Mouse (Mus musculus) frontal cortex, postnatal 36 days (tissue): ENCODE data around the gene Mycbpap.

Experiments
- DNase-seq, 2 experiments: peaks; one replicate each; pipeline ENCODE4 v3.0.0; 2022; ENCODE audit warnings: low spot score in 2 of 2

Gene Mycbpap

DNA sequence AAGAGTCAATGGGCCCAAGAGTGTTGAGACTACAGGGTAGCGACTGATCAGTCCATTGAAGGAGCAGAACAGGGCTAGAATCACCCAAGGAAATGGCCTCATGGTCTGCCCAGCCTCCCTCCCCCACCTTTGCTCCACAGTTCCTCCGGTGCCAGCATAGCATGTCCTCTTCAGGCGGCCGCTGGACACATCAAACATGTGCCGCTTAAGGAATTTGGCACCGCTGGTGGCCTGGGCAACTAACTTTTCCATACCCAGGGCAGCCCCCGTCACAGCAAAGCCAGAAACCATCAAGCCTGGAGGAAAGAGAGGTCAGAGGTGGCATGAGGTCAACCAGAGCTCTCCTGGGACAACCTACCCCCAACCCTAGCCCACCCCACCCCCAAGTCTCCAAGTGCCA is 39.6 kb downstream of the Mycbpap start:
- DNase-seq, result no peak

DNA sequence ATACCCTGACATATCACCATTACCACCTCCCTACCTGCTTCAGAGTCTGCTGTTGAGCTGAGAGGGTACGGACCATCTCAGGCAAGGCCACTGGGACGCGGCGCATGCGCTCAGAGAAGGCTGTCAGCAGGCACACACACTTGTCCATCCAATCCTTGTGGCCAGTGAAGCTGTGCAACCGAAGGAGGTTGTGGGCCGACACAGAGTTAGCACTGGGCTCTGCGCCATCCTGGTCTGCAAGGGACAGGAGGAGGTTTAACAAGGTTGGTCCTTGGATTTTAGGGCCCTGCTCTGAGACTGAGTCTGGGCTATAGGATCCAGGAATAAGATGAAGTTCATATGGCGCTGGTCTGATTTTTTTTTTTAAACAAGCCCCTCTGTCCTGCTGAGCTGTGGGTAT is 41.2 kb downstream of the Mycbpap start:
- no peak for DNase-seq

DNA sequence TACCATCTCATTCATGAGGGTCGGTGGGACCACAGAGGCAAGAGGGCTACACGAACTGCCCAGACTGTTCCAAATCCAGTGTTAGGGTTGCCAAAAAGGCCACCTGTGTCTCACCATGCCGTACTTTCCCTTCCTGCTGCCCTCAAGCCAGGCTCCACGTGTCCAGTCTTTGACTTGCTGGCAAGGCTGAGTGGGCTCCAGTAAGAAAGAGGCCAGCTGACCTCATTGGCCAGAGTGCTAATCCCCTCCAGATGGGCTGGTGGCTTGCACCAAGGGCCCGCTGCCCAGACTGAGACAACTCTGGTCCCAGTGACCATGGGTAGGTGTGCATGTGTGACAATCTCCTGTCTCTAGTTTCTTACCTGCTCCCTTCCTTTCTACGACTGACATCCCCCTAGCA is 43.9 kb downstream of the Mycbpap start:
- DNase-seq, result no peak

DNA sequence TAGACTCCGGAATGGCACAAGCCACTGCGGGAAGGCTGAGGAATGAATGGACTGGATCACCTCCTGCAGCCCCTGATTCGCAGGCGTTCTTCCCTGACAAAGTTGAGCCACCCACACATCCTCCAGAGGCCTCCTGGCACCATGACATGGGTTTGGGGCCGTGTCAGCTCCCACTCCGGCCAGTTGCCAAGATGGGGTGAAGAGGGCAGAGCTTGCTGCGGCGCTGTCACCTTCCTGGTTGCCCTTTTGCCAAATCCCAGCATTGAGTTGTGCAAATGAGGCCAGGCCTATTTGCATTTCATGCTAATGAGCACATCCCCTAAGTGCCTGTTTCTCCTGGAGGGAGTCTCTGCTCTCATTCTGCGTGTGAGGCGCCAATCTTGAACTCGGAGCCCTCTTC is 45.8 kb downstream of the Mycbpap start:
- no peak for DNase-seq

DNA sequence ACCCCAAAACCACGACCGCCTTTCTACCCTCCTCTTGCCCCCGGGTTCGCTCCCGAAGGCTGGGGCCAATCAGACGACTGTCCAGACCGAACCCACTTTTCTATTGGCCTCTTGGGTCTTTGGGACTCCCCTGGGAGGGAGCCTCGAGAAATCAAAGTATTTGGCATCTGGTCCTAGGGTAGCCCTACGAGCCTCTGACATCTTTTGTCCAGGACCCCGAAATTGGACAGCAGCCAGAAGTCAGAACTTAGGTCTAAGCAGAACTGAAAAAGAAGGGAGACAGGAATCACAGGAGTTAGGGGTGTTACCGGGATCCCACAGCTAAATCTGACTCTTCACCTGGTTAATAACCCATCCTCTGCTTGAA is 47.0 kb downstream of the Mycbpap start:
- DNase-seq, result no peak

DNA sequence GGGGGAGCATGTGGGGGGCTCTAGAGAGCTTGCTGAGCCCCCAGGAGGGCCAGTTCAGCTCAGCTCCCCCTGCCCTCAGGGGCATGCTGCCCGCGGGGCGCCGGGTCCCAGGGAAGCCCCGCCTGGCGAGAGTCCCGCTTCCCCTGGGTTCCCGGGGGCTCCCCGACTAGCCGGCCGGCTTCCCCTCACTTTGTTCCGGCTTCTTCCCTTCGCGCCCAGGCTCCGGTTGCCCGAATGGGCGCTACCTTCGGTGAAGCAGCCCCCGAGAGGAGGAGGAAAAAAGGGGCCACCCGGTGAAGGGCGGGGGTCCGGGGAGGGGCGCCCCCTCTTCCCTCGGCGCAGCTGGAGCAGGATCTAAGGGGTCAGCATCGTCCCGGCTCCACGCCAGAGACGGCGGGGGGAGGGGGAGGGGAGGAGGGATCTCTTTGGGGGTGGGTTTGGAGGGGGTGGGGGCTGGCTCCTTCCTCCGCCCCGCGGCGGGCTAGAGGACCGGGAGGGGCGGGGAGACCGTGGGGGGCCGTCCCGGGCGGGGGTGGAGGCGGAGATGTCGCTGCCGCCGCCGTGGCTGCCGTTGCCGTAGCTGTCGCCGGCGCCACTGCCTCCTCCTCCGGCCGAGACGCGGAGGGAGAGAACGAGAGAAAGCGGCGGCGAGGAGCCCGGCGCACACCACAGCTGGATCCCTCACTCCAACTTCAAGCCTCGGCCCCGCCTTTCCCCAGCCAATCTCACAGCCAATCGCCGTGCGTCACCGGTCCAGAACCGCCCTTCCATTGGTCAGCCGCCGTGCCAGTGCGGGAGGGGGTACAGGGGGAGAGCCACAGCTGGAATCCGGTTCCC is 47.6 kb downstream of the Mycbpap start, which contains the start of gene Cacna1g:
Cacna1g (minus strand) TSS at position 492 of the 837 bp plus-strand sequence.
- peak; percentile 88 to 89 for DNase-seq

DNA sequence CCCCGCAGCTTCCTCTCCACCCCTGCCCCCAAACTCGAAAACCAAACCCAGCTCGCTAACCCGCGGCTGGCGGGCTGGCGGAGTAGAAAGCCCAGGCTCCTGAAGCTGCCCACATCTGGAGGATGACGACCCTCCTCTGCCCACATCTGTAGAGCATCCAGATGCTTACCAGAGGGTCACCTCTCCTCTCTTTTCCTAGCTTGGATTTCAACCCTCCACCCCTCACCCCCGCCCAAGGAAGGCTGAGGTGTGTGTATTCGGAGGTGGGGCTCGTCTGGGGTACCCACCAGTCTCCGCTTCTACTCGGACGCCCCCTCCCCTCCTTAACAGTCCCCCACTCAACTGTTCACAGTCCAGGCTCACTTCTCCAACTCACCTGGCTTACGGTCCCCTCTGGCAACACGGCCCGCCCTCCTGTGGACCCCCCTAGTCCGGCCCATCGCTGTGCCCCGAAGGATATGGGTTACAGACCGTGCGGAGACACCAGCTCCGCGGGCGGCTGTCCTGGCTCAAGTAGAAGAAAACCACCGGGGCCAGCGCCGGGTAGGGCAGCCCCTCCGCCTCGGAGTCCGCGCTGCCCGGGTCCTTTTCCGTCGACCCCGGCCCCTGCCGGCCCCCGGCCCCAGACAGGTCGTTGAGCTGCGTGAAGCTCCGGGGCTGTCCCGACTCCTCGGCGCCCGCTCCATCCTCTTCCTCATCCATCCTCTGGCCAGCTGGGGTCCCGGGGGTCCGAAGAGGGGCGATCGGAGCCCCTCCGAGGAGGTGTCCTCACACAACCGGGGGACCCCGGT is 48.4 kb downstream of the Mycbpap start:
- DNase-seq, result no peak

DNA sequence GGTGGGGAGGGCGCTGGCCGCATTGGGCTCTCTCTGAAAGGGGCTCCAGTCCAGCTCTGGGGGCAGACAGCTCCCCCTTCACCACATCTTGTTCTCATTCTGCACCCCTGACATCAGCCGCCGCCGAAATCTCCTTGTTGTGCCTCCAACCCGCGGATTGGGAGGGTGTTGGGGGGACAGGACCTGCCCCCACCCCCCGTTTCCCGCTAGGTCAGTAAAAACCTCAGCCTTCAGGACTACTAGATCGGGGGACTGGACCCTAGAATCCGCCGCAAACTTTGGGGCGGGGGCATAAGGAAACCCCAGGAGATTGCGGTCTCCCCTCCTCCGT is 49.0 kb downstream of the Mycbpap start:
- DNase-seq, result no peak

DNA sequence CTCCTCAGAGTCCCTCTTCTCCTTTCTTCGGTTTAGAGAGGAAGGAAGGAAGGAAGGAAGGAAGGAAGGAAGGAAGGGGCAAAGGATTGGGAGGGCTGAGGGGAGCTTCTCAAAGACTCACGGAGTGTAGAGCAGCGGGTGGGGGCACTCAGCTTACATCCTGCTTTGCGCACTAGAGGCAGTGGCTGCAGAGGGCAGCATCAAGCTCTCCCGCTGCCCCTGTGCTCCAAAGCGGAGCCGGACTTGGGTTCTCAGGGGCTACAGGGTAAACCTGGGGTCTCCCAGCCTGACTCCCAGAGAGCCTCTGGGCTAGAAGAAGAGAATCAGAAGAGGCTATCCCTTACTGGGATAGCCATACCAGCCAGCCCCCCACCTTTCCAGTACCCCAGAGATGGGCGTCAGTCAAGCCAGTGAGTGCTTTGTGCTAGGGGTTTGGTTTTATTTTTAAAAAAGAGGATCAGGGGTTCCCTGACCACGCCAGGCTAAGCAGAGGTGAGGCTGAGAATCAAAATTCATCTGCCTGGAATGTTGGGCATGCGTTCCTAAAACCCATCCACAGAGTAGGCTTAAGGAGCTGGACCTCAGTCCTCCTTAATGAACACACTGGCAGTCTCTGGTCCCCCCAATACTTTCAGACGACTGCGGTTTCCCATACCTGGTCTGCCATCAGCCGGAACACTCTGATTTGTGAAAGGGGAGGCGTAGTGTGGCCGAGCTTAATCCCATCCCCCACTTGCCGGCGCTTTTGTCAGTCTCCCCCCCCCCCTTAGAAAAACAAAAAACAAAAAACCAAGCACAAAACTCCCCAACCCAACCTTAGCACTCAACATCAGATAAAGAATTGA is 49.6 kb downstream of the Mycbpap start:
- no peak for DNase-seq

DNA sequence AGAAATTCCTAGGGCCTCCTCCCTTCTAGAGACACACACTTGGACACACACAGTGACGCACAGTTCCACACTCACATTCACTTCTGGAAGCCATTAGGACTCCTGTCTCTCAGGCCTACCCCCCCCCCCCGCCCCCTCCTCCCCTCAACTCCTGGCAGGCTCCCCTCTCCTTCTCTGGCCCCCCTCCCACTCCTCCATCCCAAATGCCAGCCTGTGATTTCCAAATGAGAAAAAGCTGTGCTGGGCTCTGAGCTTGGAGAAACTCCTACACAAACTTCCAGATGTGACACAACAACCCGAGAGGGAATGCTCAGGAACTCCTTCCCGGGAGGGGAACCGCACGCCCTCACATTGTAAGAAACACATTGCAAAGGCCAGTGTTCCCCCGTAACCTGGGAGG is 51.2 kb downstream of the Mycbpap start:
- DNase-seq, result no peak

DNA sequence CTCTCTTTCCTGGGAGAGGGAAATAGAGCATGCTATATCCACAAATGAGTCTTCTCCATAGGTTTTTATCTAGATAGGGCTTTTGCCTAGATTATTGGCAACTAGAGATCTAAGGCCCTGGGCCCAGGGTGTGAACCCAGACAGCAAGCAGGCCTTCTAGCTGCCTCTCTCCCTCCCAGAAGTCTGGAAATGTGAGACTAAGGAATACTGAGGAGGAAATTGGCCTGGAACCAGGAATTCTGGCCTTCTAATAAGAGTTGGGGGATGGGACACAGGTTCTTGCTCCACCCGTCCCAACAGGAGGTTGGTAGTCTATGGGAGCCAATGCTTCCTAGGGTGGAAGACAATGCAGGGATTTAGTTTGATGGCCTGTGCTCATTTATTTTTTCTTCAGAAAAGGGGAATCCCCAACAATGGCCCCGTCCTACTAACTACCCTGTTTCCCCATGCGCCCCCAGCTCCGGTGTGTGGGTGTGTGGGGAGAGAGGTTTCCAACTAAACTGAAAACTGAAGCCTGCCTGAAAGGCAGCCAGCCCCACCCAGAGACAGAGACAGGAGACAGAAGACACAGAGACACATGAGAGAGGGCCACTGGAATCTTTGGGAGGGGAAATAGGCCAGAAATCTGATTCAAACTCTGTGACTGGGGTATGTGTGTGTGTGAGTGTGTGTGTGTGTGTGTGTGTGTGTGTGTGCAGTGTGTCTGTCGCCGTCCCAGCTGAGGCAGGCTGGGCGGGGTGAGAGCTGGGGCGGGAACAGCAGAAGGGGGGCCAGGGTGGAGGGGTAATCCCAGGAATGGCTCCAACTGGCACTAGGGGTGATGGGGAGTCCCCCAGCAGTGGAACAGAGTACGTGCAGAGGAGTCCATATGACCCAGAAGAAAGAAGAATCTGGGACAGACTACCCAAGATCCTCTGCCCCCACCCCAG is 52.1 kb downstream of the Mycbpap start:
- no peak for DNase-seq

DNA sequence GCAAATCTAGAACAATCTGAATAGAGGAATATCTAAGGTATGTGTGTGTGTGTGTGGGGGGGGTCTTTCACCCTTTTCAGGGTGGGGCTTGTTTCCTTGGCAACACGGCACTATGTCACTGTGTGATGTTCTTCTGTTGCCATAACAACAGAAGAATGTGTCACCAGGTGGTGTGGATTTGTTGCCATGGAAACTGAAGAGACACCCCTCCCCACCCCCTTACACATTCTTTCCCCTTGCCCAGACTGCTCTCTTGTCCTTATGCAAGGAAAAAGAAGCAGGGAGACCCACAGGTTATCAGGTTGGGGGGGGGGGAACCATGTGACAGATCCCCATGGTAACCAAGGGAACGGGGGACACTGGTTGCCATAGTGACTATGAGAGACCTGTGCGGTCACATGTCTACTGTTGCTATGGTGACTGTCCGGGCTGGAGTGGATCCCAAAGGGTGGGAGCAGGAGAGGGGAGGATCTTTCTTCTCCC is 52.9 kb downstream of the Mycbpap start:
- peak; percentile 67 to 70 for DNase-seq

DNA sequence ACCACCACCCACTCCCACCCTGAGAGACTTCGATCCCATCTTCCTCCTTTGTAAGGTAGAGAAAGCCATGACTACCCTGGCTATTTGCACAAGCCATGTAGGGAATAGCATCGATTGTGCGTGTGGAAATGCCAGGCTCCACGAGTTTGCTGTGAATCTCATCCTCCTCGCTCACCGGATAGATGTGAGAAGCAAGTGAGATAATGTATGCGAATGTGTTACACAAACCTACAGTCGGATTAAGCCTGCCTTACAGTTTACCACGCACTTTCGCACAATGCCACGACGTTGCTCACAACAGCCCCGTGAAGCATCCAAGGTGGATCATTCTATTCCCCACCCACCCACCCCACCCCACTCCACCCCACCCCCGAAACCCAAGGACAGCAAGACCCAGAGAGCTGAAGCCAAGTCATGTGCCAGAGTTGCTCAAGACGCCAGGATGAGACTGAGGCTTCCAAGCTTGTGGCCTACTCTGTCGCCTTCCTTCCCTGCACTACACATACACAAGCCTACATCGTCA is 55.1 kb downstream of the Mycbpap start:
- no peak for DNase-seq

DNA sequence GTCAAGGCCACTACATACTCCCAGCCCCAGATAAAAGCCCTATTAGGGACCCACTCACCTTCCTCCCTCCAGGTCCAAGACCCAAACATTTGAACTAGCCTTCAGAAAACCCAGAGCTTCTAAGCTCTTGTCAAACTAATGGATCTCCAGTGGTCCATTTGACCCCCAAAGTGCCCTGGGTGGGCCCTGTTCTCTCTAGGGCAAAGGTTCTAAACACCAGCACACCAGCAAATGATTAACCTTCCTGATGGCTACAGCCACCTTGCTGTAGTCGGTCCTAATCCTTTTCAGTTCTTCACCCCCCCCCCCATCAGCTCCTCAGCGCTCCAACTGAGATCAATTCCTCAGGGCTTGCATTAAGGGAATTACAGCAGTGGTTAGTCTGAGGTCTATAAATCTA is 57.4 kb downstream of the Mycbpap start:
- DNase-seq, result no peak

DNA sequence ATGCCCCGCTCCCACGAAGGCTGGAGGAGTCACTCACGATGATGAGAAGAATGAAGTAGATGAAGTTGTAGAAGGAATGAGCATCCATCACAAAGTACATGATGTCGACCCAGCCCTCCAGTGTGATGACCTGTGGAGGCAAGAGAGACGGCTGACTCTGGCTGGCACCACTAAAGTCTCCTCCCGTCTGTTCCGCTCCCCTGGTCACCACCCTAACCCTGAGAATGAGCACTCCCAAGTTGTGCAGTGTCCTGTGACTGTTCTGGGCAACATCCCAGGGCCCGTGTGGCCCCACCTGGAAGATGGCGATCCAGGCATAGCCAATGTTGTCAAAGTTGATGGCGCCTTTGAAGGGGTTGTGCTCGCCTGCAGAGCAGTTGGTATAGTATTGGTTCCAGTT is 59.7 kb downstream of the Mycbpap start:
- DNase-seq, result no peak

DNA sequence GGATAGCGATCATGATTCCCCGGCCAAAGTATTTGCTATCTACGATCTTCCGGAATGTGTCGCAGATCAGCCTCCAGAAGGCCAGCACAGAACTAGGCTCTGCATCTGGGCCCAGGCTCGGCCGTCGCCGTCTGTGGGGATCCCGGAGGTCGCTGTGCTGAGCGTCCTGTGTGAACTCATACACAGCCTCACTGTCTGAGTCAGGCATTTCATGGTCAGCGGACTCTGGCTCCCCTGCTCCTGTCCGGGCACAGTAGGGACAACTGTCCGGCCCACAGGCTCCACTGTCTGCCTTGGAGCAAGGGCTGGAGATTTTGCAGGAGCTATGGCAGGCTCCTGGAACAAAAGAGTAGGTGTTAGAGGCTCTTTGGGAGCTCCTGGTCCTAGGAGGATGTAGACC is 64.5 kb downstream of the Mycbpap start:
- no peak for DNase-seq

DNA sequence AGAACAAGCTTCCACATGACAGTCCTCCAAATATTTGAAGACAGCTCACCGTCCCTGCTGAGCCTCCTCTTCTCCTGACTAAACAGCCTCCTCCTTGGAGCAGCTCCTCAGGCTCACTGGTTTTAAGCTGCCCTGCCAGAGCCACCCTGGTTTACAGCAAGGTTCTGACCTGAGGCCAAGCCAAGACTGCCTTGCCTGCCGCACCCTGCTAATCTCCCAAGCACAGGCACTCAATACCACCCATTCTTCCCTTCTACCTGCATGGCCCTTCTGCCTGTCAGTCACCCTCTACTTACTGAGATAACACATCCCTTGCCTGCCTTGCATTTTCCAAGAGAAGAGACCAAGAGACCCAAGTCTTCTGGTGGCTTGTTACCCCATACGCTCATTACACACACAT is 65.2 kb downstream of the Mycbpap start:
- DNase-seq, result no peak

DNA sequence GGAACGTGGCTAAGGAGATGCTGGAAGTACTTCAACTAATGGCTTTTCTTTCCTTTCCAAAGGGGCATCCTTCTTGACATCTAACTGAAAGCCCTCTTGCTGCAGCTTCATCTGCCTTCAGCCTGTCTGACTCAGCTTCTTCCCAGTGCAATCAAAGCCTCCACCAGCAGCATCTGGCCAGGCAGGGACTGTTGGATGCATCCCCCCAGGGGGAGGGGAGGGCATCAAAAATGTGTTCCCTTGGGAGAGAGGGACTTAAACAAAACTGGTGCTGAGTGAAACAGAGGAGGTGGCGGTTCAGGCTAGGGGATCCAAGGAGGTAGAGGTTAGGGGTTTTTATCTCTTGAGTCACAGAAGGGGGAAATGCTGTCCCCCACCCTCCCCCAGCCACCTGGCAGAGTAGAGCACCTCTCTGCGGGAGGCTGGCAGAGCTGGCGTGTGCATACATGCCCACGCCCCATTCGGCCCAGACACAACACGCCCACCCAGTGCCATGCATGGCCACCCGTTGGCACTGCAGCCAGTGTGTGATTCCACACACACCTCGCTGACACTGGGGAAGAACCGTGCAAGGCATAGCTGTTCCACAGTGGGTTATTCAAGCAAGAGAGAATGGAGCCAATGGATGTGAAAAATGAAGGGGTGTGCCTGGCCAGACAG is 66.3 kb downstream of the Mycbpap start:
- peak in 1 of 2 experiments; percentile 57 for DNase-seq

DNA sequence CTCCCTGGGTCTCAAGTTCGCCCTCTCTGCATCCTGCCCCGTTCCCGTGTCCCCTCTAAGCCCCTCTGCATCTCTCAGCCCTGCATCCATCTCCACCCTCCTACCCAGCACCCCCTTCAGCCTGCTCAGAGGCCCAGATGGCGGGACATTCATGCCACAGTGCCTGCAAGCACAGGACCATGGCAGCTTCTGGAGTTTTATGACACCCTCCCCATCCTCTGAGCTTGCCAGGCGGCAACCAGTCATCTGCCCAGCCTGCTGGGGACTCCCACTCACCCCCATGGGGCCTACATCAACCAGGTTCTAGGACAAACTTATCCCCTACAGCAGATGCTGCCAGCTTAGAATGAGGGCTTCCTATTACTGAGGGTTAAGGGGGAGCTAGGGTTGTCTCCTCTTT is 66.8 kb downstream of the Mycbpap start:
- DNase-seq, result no peak
